In the genomic region with DNA sequence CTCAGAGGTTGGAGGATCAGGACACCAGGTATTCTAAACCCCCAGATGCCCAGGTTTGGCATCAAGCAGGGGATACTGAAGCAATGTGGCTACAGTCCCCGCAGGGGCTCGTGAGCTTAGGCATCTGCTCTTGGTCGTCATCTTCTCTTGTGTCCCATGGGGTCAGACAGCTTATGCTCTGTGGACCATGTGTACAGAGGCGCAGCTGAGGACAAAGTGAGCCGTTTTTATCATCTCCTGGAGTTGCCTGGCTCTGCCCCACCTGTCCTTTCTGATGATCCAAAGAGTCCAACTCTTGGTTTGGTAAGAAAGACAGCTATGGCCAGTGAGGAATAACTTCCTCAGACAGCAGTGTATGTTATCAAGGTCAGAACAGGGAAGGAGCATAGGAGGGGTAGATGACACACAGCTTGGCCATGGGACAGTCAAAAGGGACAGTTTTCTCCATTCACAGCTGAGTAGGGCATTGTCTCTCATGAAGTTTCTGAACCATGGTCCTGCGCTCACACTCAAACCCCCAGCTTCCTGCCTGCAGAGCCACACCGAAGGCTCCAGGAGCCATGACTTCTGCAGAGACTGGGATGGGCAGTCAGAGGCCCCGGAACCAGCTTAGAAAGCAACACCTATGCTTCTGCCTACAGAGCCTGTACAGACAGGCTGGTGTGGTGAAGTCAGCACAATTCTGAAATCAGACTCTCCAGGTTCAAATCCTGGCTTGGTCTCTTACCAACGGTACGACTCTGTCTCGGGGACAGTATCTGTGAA, we compare ENCODE assay signal across 20 mouse cellular contexts. TPM values are rescaled to one million over a fixed set of nuclear protein-coding genes. Genes with fewer than 3 reads are reported as not detected.
A peak's percentile ranks its signal among the peaks of the same experiment; 100 is the strongest.
DNase-seq lines count a peak whose midpoint lies in the region; ATAC-seq and TF ChIP-seq lines count a peak whose summit lies in the region.
"Had no signal": no experiment of that assay in that cellular context is flagged by ENCODE, and none has a peak within 500 bp of the region (broad histone marks: within the 10 kb centered on the region; RNA-seq: fewer than 3 reads in every experiment).

No protein-coding gene starts in this region.

- no peak for ATAC-seq in forebrain, embryonic 12.5 days (ENCODE audit: low FRiP score)
- ATAC-seq in forebrain, embryonic 14.5 days, result no peak
- ATAC-seq in lung, embryonic 14.5 days (ENCODE audit: insufficient read depth), result no peak
- ATAC-seq: forebrain, embryonic 15.5 days; lung, postnatal 0 days had no signal

- no peak overlapping the region for H3K27ac ChIP-seq in forebrain, embryonic 12.5 days
- H3K27ac ChIP-seq in forebrain, embryonic 14.5 days (ENCODE audit: low read depth, low read length), result no peak overlapping the region
- no peak overlapping the region for H3K27ac ChIP-seq in lung, embryonic 14.5 days (ENCODE audit: low read depth)
- peak overlapping the region; percentile 99 for H3K27ac ChIP-seq in spleen, adult 2 months (ENCODE audit: insufficient read depth, low read length)
- H3K27ac ChIP-seq in small intestine, adult 2 months (ENCODE audit: insufficient read depth, low read depth, low read length), result no peak overlapping the region
- H3K27ac ChIP-seq: embryonic facial prominence, embryonic 15.5 days; forebrain, embryonic 15.5 days had no signal

- no peak for TF ChIP-seq CTCF in lung, embryonic 14.5 days (IDR thresholded peaks at IDR 0.05; ENCODE audit: low read depth)
- TF ChIP-seq CTCF in spleen, adult 2 months (IDR thresholded peaks at IDR 0.05; ENCODE audit: extremely low read depth, insufficient read depth, insufficient read length, insufficient replicate concordance), result no peak
- TF ChIP-seq CTCF in small intestine, adult 2 months (IDR thresholded peaks at IDR 0.05; ENCODE audit: extremely low read depth, insufficient read length, insufficient replicate concordance, low read depth, low read length), result no peak

- H3K9ac ChIP-seq in forebrain, embryonic 12.5 days, result no peak overlapping the region
- H3K9ac ChIP-seq in forebrain, embryonic 14.5 days (ENCODE audit: low read length), result no peak overlapping the region
- H3K9ac ChIP-seq in lung, embryonic 14.5 days, result no peak overlapping the region
- H3K9ac ChIP-seq: embryonic facial prominence, embryonic 15.5 days; forebrain, embryonic 15.5 days had no signal

- no peak overlapping the region for H3K4me3 ChIP-seq in forebrain, embryonic 12.5 days (replicated peaks)
- no peak overlapping the region for H3K4me3 ChIP-seq in forebrain, embryonic 14.5 days (ENCODE audit: low read depth, low read length)
- no peak overlapping the region for H3K4me3 ChIP-seq in lung, embryonic 14.5 days (ENCODE audit: low read depth, low read length)
- H3K4me3 ChIP-seq in spleen, adult 2 months (ENCODE audit: extremely low read depth, insufficient read depth, insufficient read length), result peak overlapping the region; percentile 79
- peak overlapping the region; percentile 12; the same call in 1 of the 2 replicates for H3K4me3 ChIP-seq in small intestine, adult 2 months (ENCODE audit: low read depth, low read length)
- H3K4me3 ChIP-seq: megakaryocyte, embryonic 14.5 days had no signal

- peak; percentile 24 for TF ChIP-seq POLR2A in spleen, adult 2 months (IDR thresholded peaks at IDR 0.05; ENCODE audit: low read depth, low read length)
- TF ChIP-seq POLR2A in small intestine, adult 2 months (IDR thresholded peaks at IDR 0.05; ENCODE audit: low read depth, low read length), result no peak

- peaks cover 64% of the 10 kb centered on the region for H3K4me1 ChIP-seq in forebrain, embryonic 12.5 days
- H3K4me1 ChIP-seq in forebrain, embryonic 14.5 days (ENCODE audit: control insufficient read depth, insufficient read depth, low read length), result peaks cover 40% of the 10 kb centered on the region
- peaks cover 34% of the 10 kb centered on the region for H3K4me1 ChIP-seq in lung, embryonic 14.5 days (ENCODE audit: insufficient read depth)
- peaks cover 18% of the 10 kb centered on the region; the same call in 1 of the 2 replicates for H3K4me1 ChIP-seq in spleen, adult 2 months (ENCODE audit: control insufficient read depth, insufficient read depth, insufficient read length)
- H3K4me1 ChIP-seq in small intestine, adult 2 months (ENCODE audit: control insufficient read depth, insufficient read depth, insufficient read length, low read length), result peaks cover 9% of the 10 kb centered on the region

- 90% methylated on average over 11 of the region's 11 CpGs for WGBS in forebrain, embryonic 12.5 days
- 90% methylated on average over 11 of the region's 11 CpGs for WGBS in forebrain, embryonic 14.5 days
- 83% methylated on average over 11 of the region's 11 CpGs for WGBS in lung, embryonic 14.5 days
- WGBS in spleen, adult 2 months, result 36% methylated on average over 11 of the region's 11 CpGs
- 81% methylated on average over 11 of the region's 11 CpGs for WGBS in small intestine, adult 2 months

- no peaks in the 10 kb centered on the region for H3K36me3 ChIP-seq in forebrain, embryonic 12.5 days (replicated peaks)
- H3K36me3 ChIP-seq in forebrain, embryonic 14.5 days (ENCODE audit: control insufficient read depth, insufficient read depth, low read length), result no peaks in the 10 kb centered on the region
- no peaks in the 10 kb centered on the region for H3K36me3 ChIP-seq in lung, embryonic 14.5 days (ENCODE audit: insufficient read depth)
- H3K36me3 ChIP-seq in spleen, adult 2 months (ENCODE audit: control insufficient read depth, insufficient read depth, low read length), result peaks cover 10% of the 10 kb centered on the region; the same call in 1 of the 2 replicates
- no peaks in the 10 kb centered on the region for H3K36me3 ChIP-seq in small intestine, adult 2 months (ENCODE audit: control insufficient read depth, insufficient read depth, low read length)
- H3K36me3 ChIP-seq: embryonic facial prominence, embryonic 15.5 days; forebrain, embryonic 15.5 days had no signal

- peak overlapping the region; percentile 89; the same call in 1 of the 2 replicates for H3K4me2 ChIP-seq in forebrain, embryonic 12.5 days
- no peak overlapping the region for H3K4me2 ChIP-seq in forebrain, embryonic 14.5 days (ENCODE audit: low read length)
- peak overlapping the region; percentile 83 for H3K4me2 ChIP-seq in lung, embryonic 14.5 days

- no peaks in the 10 kb centered on the region; the same call in 1 of the 2 replicates for H3K27me3 ChIP-seq in forebrain, embryonic 12.5 days
- no peaks in the 10 kb centered on the region for H3K27me3 ChIP-seq in forebrain, embryonic 14.5 days (replicated peaks; ENCODE audit: control insufficient read depth, insufficient read depth, low read length)
- no peaks in the 10 kb centered on the region for H3K27me3 ChIP-seq in lung, embryonic 14.5 days (ENCODE audit: insufficient read depth, low read length)
- peaks cover 2% of the 10 kb centered on the region; the same call in 1 of the 2 replicates for H3K27me3 ChIP-seq in spleen, adult 2 months (ENCODE audit: control insufficient read depth, insufficient read depth, low read length)
- H3K27me3 ChIP-seq in small intestine, adult 2 months (ENCODE audit: control insufficient read depth, insufficient read depth, low read length), result peaks cover 27% of the 10 kb centered on the region
- H3K27me3 ChIP-seq: embryonic facial prominence, embryonic 15.5 days; forebrain, embryonic 15.5 days had no signal

- H3K9me3 ChIP-seq in forebrain, embryonic 12.5 days, result no peaks in the 10 kb centered on the region
- no peaks in the 10 kb centered on the region for H3K9me3 ChIP-seq in forebrain, embryonic 14.5 days (replicated peaks; ENCODE audit: control insufficient read depth, low read length)
- no peaks in the 10 kb centered on the region for H3K9me3 ChIP-seq in lung, embryonic 14.5 days (ENCODE audit: low read depth, low read length)
- H3K9me3 ChIP-seq: embryonic facial prominence, embryonic 15.5 days; forebrain, embryonic 15.5 days; megakaryocyte, embryonic 14.5 days had no signal

- no peak for DNase-seq in forebrain, embryonic 14.5 days (ENCODE audit: low spot score)
- no peak for DNase-seq in lung, embryonic 14.5 days
- DNase-seq in lung, postnatal 10 days, result no peak
- peak in 1 of 2 experiments; percentile 71 for DNase-seq in spleen, adult 2 months (ENCODE audit: low read depth in 1 of 2, low spot score in 2 of 2)
- no peak for DNase-seq in spleen, adult 12 weeks (ENCODE audit: low spot score)
- no peak for DNase-seq in gastrocnemius, postnatal 10 days
- DNase-seq: adrenal gland, adult 8-10 months; cerebellum, adult 11 months; cerebellum, postnatal 14 days; embryo, embryonic 11 days; heart, adult 11 months; kidney, adult 11 months; kidney, postnatal 14 days; liver had no signal

RNA-seq across cellular contexts. Expression of a gene that starts 2.5 kb away (rescaled TPM):
- 3.7 and 4.0 TPM in 2 replicates for polyA plus RNA-seq in forebrain, embryonic 12.5 days (2016; fragmentation: Nextera tagmentation; extraction: Ambion mirVana)
- 0.52 and 0.70 TPM in 2 replicates for polyA plus RNA-seq in forebrain, embryonic 14.5 days (2014; fragmentation: Nextera tagmentation; extraction: Ambion mirVana)
- 2.1 TPM in 2 replicates for polyA plus RNA-seq in lung, embryonic 14.5 days (2014; fragmentation: Nextera tagmentation; extraction: Ambion mirVana)
- polyA plus RNA-seq in spleen, adult 2 months (2012; rRNA removed), result 89.3 and 105 TPM in 2 replicates
- polyA plus RNA-seq in small intestine, adult 2 months (2012; rRNA removed), result 1.8 and 4.2 TPM in 2 replicates
- 1 to 10 TPM; 1.9 to 2.1 TPM for total RNA-seq in gastrocnemius, postnatal 10 days (2021)

Comparison
In these comparisons a context has a peak if more than half of its experiments do, and no peak if none do; other contexts are left out.
1. H3K4me3 ChIP-seq: peak in spleen, adult 2 months (single experiment) and small intestine, adult 2 months (single experiment); none in forebrain, embryonic 12.5 days (single experiment), forebrain, embryonic 14.5 days (single experiment) and lung, embryonic 14.5 days (single experiment).
2. RNA of a gene that starts 2.5 kb away (polyA plus RNA-seq): 89.3 to 105 TPM in spleen, adult 2 months; 1.8 to 4.2 TPM in small intestine, adult 2 months, 3.7 to 4.0 TPM in forebrain, embryonic 12.5 days, 2.1 TPM in lung, embryonic 14.5 days and 0.52 to 0.70 TPM in forebrain, embryonic 14.5 days; every median in the first group is over 10 times any median in the second.